Mouse (Mus musculus): Measurements from ENCODE around the gene Mybpc3. TPM values are rescaled to one million over a fixed set of nuclear protein-coding genes. Genes with fewer than 3 reads are reported as not detected.

The Mybpc3 gene
- not detected in 2 replicates for polyA plus RNA-seq (2015; fragmentation: Nextera tagmentation; extraction: Ambion mirVana)

- Histone ChIP-seq H3K9me3 (ENCODE audit: control insufficient read depth, low read length) (no peaks in the 10 kb centered on the region), H3K4me1 (replicated peaks; ENCODE audit: control insufficient read depth, insufficient read depth, low read length) (peaks cover 6% of the 10 kb centered on the region), H3K4me2 (ENCODE audit: low read length) (no peak within 1 kb of the TSS), H3K4me3 (replicated peaks; ENCODE audit: low read length) (no peak within 1 kb of the TSS), H3K27me3 (replicated peaks; ENCODE audit: control insufficient read depth, insufficient read depth, low read length) (0 out of 2 replicates have a peak, but pooled peaks cover 3% of the 10 kb centered on the region), H3K27ac (ENCODE audit: low read length) (no peak within 1 kb of the TSS), H3K9ac (replicated peaks; ENCODE audit: low read depth, low read length) (no peak within 1 kb of the TSS), H3K36me3 (ENCODE audit: control insufficient read depth, insufficient read depth) (no peaks in the 10 kb centered on the region)
- ATAC-seq = no peak
- 82% methylated on average over 11 of the region's 11 CpGs for WGBS
These were observed at the start of gene Mybpc3 for GRCm38 (mm10) chr2:91117585-91118275. Gene Mybpc3, plus strand, starts transcription at chr2:91118144.

- H3K4me1 ChIP-seq (replicated peaks; ENCODE audit: control insufficient read depth, insufficient read depth, low read length) = peaks cover 23% of the 10 kb centered on the region
- 59% methylated on average over 13 of the region's 13 CpGs for WGBS
- ATAC-seq = no peak
- no peak overlapping the region for H3K27ac ChIP-seq (ENCODE audit: low read length)
- peaks cover 5% of the 10 kb centered on the region; the same call in 1 of the 2 replicates for H3K36me3 ChIP-seq (ENCODE audit: control insufficient read depth, insufficient read depth)
- H3K4me3 ChIP-seq (replicated peaks; ENCODE audit: low read length) = peak overlapping the region; percentile 51; the same call in 1 of the 2 replicates
- 0 out of 2 replicates have a peak overlapping the region, but pooled peaks have one; percentile 15 for H3K9ac ChIP-seq (replicated peaks; ENCODE audit: low read depth, low read length)
- no peaks in the 10 kb centered on the region for H3K9me3 ChIP-seq (ENCODE audit: control insufficient read depth, low read length)
- peak overlapping the region; percentile 92 for H3K4me2 ChIP-seq (ENCODE audit: low read length)
- no peaks in the 10 kb centered on the region for H3K27me3 ChIP-seq (replicated peaks; ENCODE audit: control insufficient read depth, insufficient read depth, low read length)
These were observed 49.6 kb upstream of the Mybpc3 start for GRCm38 (mm10) chr2:91068162-91068871.

GRCm38 (mm10) chr2:91068872-91069165, 49.1 kb upstream of the Mybpc3 start:
- no peaks in the 10 kb centered on the region for H3K27me3 ChIP-seq (replicated peaks; ENCODE audit: control insufficient read depth, insufficient read depth, low read length)
- peaks cover 4% of the 10 kb centered on the region; the same call in 1 of the 2 replicates for H3K36me3 ChIP-seq (ENCODE audit: control insufficient read depth, insufficient read depth)
- peak overlapping the region; percentile 15; the same call in 1 of the 2 replicates for H3K9ac ChIP-seq (replicated peaks; ENCODE audit: low read depth, low read length)
- H3K9me3 ChIP-seq (ENCODE audit: control insufficient read depth, low read length) = no peaks in the 10 kb centered on the region
- H3K4me3 ChIP-seq (replicated peaks; ENCODE audit: low read length) = peak overlapping the region; percentile 51
- no peak for ATAC-seq
- peak overlapping the region; percentile 92 for H3K4me2 ChIP-seq (ENCODE audit: low read length)
- WGBS = 45% methylated on average over 6 of the region's 6 CpGs
- peaks cover 23% of the 10 kb centered on the region for H3K4me1 ChIP-seq (replicated peaks; ENCODE audit: control insufficient read depth, insufficient read depth, low read length)
- H3K27ac ChIP-seq (ENCODE audit: low read length) = no peak overlapping the region

GRCm38 (mm10) chr2:91069306-91070000, 48.5 kb upstream of the Mybpc3 start:
- Histone ChIP-seq H3K27me3 (replicated peaks; ENCODE audit: control insufficient read depth, insufficient read depth, low read length) (no peaks in the 10 kb centered on the region), H3K36me3 (ENCODE audit: control insufficient read depth, insufficient read depth) (no peaks in the 10 kb centered on the region), H3K9me3 (ENCODE audit: control insufficient read depth, low read length) (no peaks in the 10 kb centered on the region), H3K4me3 (replicated peaks; ENCODE audit: low read length) (peak overlapping the region; percentile 51), H3K4me1 (replicated peaks; ENCODE audit: control insufficient read depth, insufficient read depth, low read length) (peaks cover 23% of the 10 kb centered on the region), H3K4me2 (ENCODE audit: low read length) (peak overlapping the region; percentile 92), H3K9ac (replicated peaks; ENCODE audit: low read depth, low read length) (peak overlapping the region; percentile 61), H3K27ac (ENCODE audit: low read length) (peak overlapping the region; percentile 69)
- WGBS = 10% methylated on average over 14 of the region's 14 CpGs
- no peak for ATAC-seq

- no peaks in the 10 kb centered on the region for H3K9me3 ChIP-seq (ENCODE audit: control insufficient read depth, low read length)
- peak within 1 kb of the TSS; percentile 61 for H3K9ac ChIP-seq (replicated peaks; ENCODE audit: low read depth, low read length)
- H3K36me3 ChIP-seq (ENCODE audit: control insufficient read depth, insufficient read depth) = no peaks in the 10 kb centered on the region
- WGBS = under 1% methylated on average over 62 of the region's 69 CpGs
- no peaks in the 10 kb centered on the region for H3K27me3 ChIP-seq (replicated peaks; ENCODE audit: control insufficient read depth, insufficient read depth, low read length)
- peak within 1 kb of the TSS; percentile 92 for H3K4me2 ChIP-seq (ENCODE audit: low read length)
- peak; percentile 98 for ATAC-seq
- H3K4me3 ChIP-seq (replicated peaks; ENCODE audit: low read length) = peak within 1 kb of the TSS; percentile 51
- H3K4me1 ChIP-seq (replicated peaks; ENCODE audit: control insufficient read depth, insufficient read depth, low read length) = peaks cover 23% of the 10 kb centered on the region
- H3K27ac ChIP-seq (ENCODE audit: low read length) = peak within 1 kb of the TSS; percentile 69
These were observed 47.7 kb upstream of the Mybpc3 start, which contains the start of gene Slc39a13 for GRCm38 (mm10) chr2:91070076-91070800. Gene Slc39a13, minus strand, starts transcription at chr2:91070417.

- Histone ChIP-seq H3K27ac (ENCODE audit: low read length) (peak overlapping the region; percentile 69), H3K4me3 (replicated peaks; ENCODE audit: low read length) (peak overlapping the region; percentile 51), H3K9me3 (ENCODE audit: control insufficient read depth, low read length) (no peaks in the 10 kb centered on the region), H3K4me2 (ENCODE audit: low read length) (peak overlapping the region; percentile 92), H3K36me3 (ENCODE audit: control insufficient read depth, insufficient read depth) (no peaks in the 10 kb centered on the region), H3K27me3 (replicated peaks; ENCODE audit: control insufficient read depth, insufficient read depth, low read length) (no peaks in the 10 kb centered on the region), H3K9ac (replicated peaks; ENCODE audit: low read depth, low read length) (peak overlapping the region; percentile 61), H3K4me1 (replicated peaks; ENCODE audit: control insufficient read depth, insufficient read depth, low read length) (peaks cover 23% of the 10 kb centered on the region)
- WGBS = 85% methylated on average over 10 of the region's 10 CpGs
- no peak for ATAC-seq
These were observed 46.9 kb upstream of the Mybpc3 start for GRCm38 (mm10) chr2:91071059-91071458.

- 38% methylated on average over 1 of the region's 1 CpGs for WGBS
- Histone ChIP-seq H3K9ac (replicated peaks; ENCODE audit: low read depth, low read length) (no peak overlapping the region), H3K4me2 (ENCODE audit: low read length) (no peak overlapping the region), H3K27ac (ENCODE audit: low read length) (no peak overlapping the region), H3K9me3 (ENCODE audit: control insufficient read depth, low read length) (no peaks in the 10 kb centered on the region), H3K36me3 (ENCODE audit: control insufficient read depth, insufficient read depth) (no peaks in the 10 kb centered on the region), H3K4me3 (replicated peaks; ENCODE audit: low read length) (no peak overlapping the region), H3K27me3 (replicated peaks; ENCODE audit: control insufficient read depth, insufficient read depth, low read length) (no peaks in the 10 kb centered on the region), H3K4me1 (replicated peaks; ENCODE audit: control insufficient read depth, insufficient read depth, low read length) (peaks cover 23% of the 10 kb centered on the region)
- no peak for ATAC-seq
These were observed 45.9 kb upstream of the Mybpc3 start for GRCm38 (mm10) chr2:91072092-91072491.

GRCm38 (mm10) chr2:91077957-91078313, 40.0 kb upstream of the Mybpc3 start:
- peak overlapping the region; percentile 37 for H3K9ac ChIP-seq (replicated peaks; ENCODE audit: low read depth, low read length)
- no peaks in the 10 kb centered on the region for H3K36me3 ChIP-seq (ENCODE audit: control insufficient read depth, insufficient read depth)
- peaks cover 8% of the 10 kb centered on the region for H3K4me1 ChIP-seq (replicated peaks; ENCODE audit: control insufficient read depth, insufficient read depth, low read length)
- WGBS = 12% methylated on average over 12 of the region's 12 CpGs
- H3K27ac ChIP-seq (ENCODE audit: low read length) = no peak overlapping the region
- H3K4me3 ChIP-seq (replicated peaks; ENCODE audit: low read length) = peak overlapping the region; percentile 55
- no peak for ATAC-seq
- peak overlapping the region; percentile 85 for H3K4me2 ChIP-seq (ENCODE audit: low read length)
- H3K9me3 ChIP-seq (ENCODE audit: control insufficient read depth, low read length) = no peaks in the 10 kb centered on the region
- no peaks in the 10 kb centered on the region for H3K27me3 ChIP-seq (replicated peaks; ENCODE audit: control insufficient read depth, insufficient read depth, low read length)

All from forebrain, embryonic 16.5 days (tissue).